Mouse (Mus musculus) kidney, embryonic 14.5 days (tissue): Measurements from ENCODE around the gene Per2. TPM values are rescaled to one million over a fixed set of nuclear protein-coding genes. Genes with fewer than 3 reads are reported as not detected.

ENCODE experiments used
- ATAC-seq: fragments of 200-750 bp; cut with Nextera tagmentation; 2 replicates; pipeline ENCODE4 v1.8.0; 2017; ENCODE audit warnings: moderate number of reproducible peaks, mild to moderate bottlenecking, moderate TSS enrichment, moderate library complexity; ENCODE audit not compliant: low FRiP score, low TSS enrichment
- H3K27ac ChIP-seq: fragments of 300-500 bp; sonication (generic); 2 replicates; pipeline ENCODE4 v1.5.1; 2014; ENCODE audit warnings: low read depth, mild to moderate bottlenecking, low read length, moderate library complexity, mixed read lengths
- H3K27me3 ChIP-seq: fragments of 300-500 bp; sonication (generic); 2 replicates; pipeline ENCODE4 v1.6.1; 2014; ENCODE audit warnings: mild to moderate bottlenecking, low read length; ENCODE audit not compliant: control insufficient read depth, insufficient read depth
- H3K36me3 ChIP-seq: fragments of 300-500 bp; sonication (generic); 2 replicates; pipeline ENCODE4 v1.6.1; 2014; ENCODE audit warnings: low read length, mixed read lengths; ENCODE audit not compliant: control insufficient read depth, insufficient read depth
- H3K4me1 ChIP-seq: fragments of 300-500 bp; sonication (generic); 2 replicates; pipeline ENCODE4 v1.6.1; 2014; ENCODE audit warnings: low read length, mixed read lengths; ENCODE audit not compliant: control insufficient read depth, insufficient read depth
- H3K4me2 ChIP-seq: fragments of 300-500 bp; sonication (generic); replicated peaks from 2 replicates; pipeline ENCODE4 v1.6.1; 2014; ENCODE audit warnings: low read depth, mild to moderate bottlenecking, low read length
- H3K4me3 ChIP-seq: fragments of 300-500 bp; sonication (generic); 2 replicates; pipeline ENCODE4 v1.5.1; 2014; ENCODE audit warnings: mild to moderate bottlenecking, low read length
- H3K9ac ChIP-seq: fragments of 300-500 bp; sonication (generic); 2 replicates; pipeline ENCODE4 v1.6.1; 2014; ENCODE audit warnings: low read depth, mild to moderate bottlenecking, low read length, moderate library complexity
- H3K9me3 ChIP-seq: fragments of 300-500 bp; sonication (generic); 2 replicates; pipeline ENCODE4 v1.6.1; 2016; ENCODE audit warnings: low read length; ENCODE audit not compliant: control insufficient read depth
- WGBS: fragments of 180-500 bp; shearing (Covaris S2); extraction: QIAGEN DNeasy Blood & Tissue Kit; methylation state at CpG from one replicate; pipeline ENCODE4 v1.1.7; 2014; 5-methylcytosine and 5-hydroxymethylcytosine counted together
- polyA plus RNA-seq: library from polyadenylated mRNA; unstranded; fragments of >200 nt; fragmentation: Nextera tagmentation; extraction: Ambion mirVana; gene quantifications from 2 replicates; pipeline ENCODE4 v1.2.1, GENCODE M21; 2014

The Per2 gene
- polyA plus RNA-seq, 1 experiment from 2014 or later = 3.6 TPM

DNA sequence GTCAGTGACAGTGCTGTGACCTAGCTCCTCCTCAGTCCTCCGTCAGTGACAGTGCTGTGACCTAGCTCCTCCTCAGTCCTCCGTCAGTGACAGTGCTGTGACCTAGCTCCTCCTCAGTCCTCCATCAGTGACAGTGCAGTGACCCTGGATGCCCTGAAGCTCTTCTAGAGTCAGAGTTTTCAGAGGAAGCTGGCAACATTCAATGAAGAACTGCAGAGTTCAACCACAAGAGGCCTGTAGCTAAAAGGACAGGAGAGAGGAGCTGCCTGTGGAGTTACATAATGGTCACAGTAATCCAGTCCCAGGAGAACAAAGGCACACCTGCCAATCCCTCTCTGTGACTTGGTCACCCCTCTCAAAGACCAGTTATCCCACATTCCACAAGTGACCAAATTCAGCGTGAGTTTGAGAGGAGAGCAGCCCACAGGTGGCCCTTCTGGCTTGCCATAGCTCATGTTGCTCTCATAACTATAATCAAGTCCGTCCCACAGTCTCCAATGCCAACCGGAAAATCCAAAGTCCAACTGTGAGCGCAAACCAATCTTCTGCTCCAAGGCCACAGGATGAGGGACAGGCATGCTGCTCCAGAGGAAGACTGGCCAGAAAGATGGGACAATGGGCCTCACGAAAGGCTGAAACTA, 16.7 kb downstream of the Per2 start:
- no peak overlapping the region for H3K9ac ChIP-seq
- no peak overlapping the region for H3K4me3 ChIP-seq
- ATAC-seq = no peak
- H3K9me3 ChIP-seq = peaks cover 2% of the 10 kb centered on the region; the same call in 1 of the 2 replicates
- no peaks in the 10 kb centered on the region for H3K27me3 ChIP-seq
- H3K36me3 ChIP-seq = no peaks in the 10 kb centered on the region
- whole genome bisulfite sequencing = 81% methylated on average over 6 of the region's 7 CpGs
- H3K27ac ChIP-seq = no peak overlapping the region
- peaks cover 3% of the 10 kb centered on the region; the same call in 1 of the 2 replicates for H3K4me1 ChIP-seq
- H3K4me2 ChIP-seq = no peak overlapping the region

- H3K4me1 ChIP-seq = peaks cover 4% of the 10 kb centered on the region; the same call in 1 of the 2 replicates
- 94% methylated on average over 3 of the region's 3 CpGs for WGBS
- no peaks in the 10 kb centered on the region for H3K9me3 ChIP-seq
- H3K27ac ChIP-seq = no peak overlapping the region
- H3K36me3 ChIP-seq = no peaks in the 10 kb centered on the region
- no peak for ATAC-seq
- H3K4me2 ChIP-seq = no peak overlapping the region
- no peak overlapping the region for H3K4me3 ChIP-seq
- no peaks in the 10 kb centered on the region for H3K27me3 ChIP-seq
- no peak overlapping the region for H3K9ac ChIP-seq
These were observed 17.3 kb downstream of the Per2 start for GRCm38 (mm10) chr1:91441855-91442254.

DNA sequence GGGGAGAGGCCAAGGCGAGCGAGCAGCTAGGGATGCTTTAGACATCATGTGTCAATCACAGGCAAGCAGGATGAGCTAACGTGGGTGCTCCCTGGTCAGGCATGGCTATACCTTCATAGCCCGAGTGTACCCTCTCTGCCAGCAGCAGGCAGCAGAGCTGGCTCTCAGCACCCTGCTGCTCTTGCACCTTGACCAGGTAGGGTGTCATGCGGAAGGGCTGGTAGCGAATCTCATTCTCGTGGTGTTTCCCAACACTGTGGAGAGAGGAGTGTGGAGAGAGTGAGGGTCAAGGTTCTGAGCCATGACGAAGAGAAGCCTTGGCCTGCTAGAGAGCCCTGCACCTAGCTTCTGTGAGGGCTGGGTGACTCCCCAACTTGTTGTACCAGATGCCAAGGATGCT, 19.3 kb downstream of the Per2 start:
- Histone ChIP-seq H3K27ac (no peak overlapping the region), H3K4me2 (no peak overlapping the region), H3K4me1 (peaks cover 3% of the 10 kb centered on the region; the same call in 1 of the 2 replicates), H3K9me3 (no peaks in the 10 kb centered on the region), H3K4me3 (no peak overlapping the region), H3K27me3 (no peaks in the 10 kb centered on the region), H3K9ac (no peak overlapping the region), H3K36me3 (no peaks in the 10 kb centered on the region)
- 85% methylated on average over 8 of the region's 8 CpGs for WGBS
- no peak for ATAC-seq

- Histone ChIP-seq H3K4me1 (peaks cover 3% of the 10 kb centered on the region; the same call in 1 of the 2 replicates), H3K9me3 (no peaks in the 10 kb centered on the region), H3K9ac (no peak overlapping the region), H3K27me3 (no peaks in the 10 kb centered on the region), H3K4me3 (no peak overlapping the region), H3K36me3 (no peaks in the 10 kb centered on the region), H3K4me2 (no peak overlapping the region), H3K27ac (no peak overlapping the region)
- ATAC-seq = no peak
- WGBS = 75% methylated on average over 7 of the region's 7 CpGs
These were observed 21.6 kb downstream of the Per2 start for GRCm38 (mm10) chr1:91437573-91437972.

GRCm38 (mm10) chr1:91437083-91437400, 22.1 kb downstream of the Per2 start:
- Histone ChIP-seq H3K4me1 (peaks cover 3% of the 10 kb centered on the region; the same call in 1 of the 2 replicates), H3K4me2 (no peak overlapping the region), H3K9me3 (no peaks in the 10 kb centered on the region), H3K9ac (no peak overlapping the region), H3K27ac (peak overlapping the region; percentile 38; the same call in 1 of the 2 replicates), H3K4me3 (no peak overlapping the region), H3K27me3 (no peaks in the 10 kb centered on the region), H3K36me3 (no peaks in the 10 kb centered on the region)
- no peak for ATAC-seq
- 85% methylated on average over 3 of the region's 3 CpGs for WGBS

- H3K4me1 ChIP-seq = peaks cover 3% of the 10 kb centered on the region; the same call in 1 of the 2 replicates
- no peaks in the 10 kb centered on the region for H3K9me3 ChIP-seq
- H3K27me3 ChIP-seq = no peaks in the 10 kb centered on the region
- H3K36me3 ChIP-seq = no peaks in the 10 kb centered on the region
- peak overlapping the region; percentile 38 for H3K27ac ChIP-seq
- H3K4me2 ChIP-seq = no peak overlapping the region
- no peak overlapping the region for H3K4me3 ChIP-seq
- no peak overlapping the region for H3K9ac ChIP-seq
- ATAC-seq = peak; percentile 68; the same call in 1 of the 2 replicates
- 60% methylated on average over 6 of the region's 6 CpGs for WGBS
These were observed 22.6 kb downstream of the Per2 start for GRCm38 (mm10) chr1:91436380-91437082.

GRCm38 (mm10) chr1:91435606-91436130, 23.5 kb downstream of the Per2 start:
- no peaks in the 10 kb centered on the region for H3K9me3 ChIP-seq
- no peak overlapping the region for H3K4me2 ChIP-seq
- ATAC-seq = no peak
- no peaks in the 10 kb centered on the region for H3K27me3 ChIP-seq
- H3K36me3 ChIP-seq = no peaks in the 10 kb centered on the region
- no peak overlapping the region for H3K4me3 ChIP-seq
- WGBS = 77% methylated on average over 13 of the region's 13 CpGs
- 0 out of 2 replicates have a peak overlapping the region, but pooled peaks have one; percentile 38 for H3K27ac ChIP-seq
- peak overlapping the region; percentile 23; the same call in 1 of the 2 replicates for H3K9ac ChIP-seq
- H3K4me1 ChIP-seq = peaks cover 3% of the 10 kb centered on the region; the same call in 1 of the 2 replicates

DNA sequence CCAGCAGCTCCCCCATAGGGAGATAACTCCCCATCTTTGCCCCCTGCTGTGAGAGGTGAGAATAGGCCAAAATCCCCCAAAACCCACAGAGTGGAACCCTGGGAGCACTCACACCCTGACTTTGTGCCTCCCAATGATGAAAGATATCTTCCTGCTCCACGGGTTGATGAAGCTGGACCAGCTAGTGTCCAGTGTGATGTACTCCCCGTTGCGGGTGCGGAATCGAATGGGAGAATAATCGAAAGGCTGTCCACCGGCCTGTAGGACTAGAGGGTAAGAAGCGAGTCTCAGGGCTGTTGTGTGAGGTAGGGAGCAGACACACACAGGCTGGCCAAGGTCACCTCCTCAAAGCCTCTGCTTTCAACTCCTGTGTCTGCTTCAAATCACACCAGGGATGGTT, 24.2 kb downstream of the Per2 start:
- WGBS = 92% methylated on average over 8 of the region's 8 CpGs
- Histone ChIP-seq H3K27ac (no peak overlapping the region), H3K27me3 (no peaks in the 10 kb centered on the region), H3K9ac (no peak overlapping the region), H3K4me1 (peaks cover 3% of the 10 kb centered on the region; the same call in 1 of the 2 replicates), H3K36me3 (no peaks in the 10 kb centered on the region), H3K9me3 (no peaks in the 10 kb centered on the region), H3K4me2 (no peak overlapping the region), H3K4me3 (no peak overlapping the region)
- ATAC-seq = no peak

- WGBS = 82% methylated on average over 7 of the region's 7 CpGs
- no peaks in the 10 kb centered on the region for H3K36me3 ChIP-seq
- no peaks in the 10 kb centered on the region for H3K27me3 ChIP-seq
- no peak overlapping the region for H3K9ac ChIP-seq
- ATAC-seq = no peak
- H3K4me2 ChIP-seq = no peak overlapping the region
- no peaks in the 10 kb centered on the region for H3K4me1 ChIP-seq
- H3K9me3 ChIP-seq = no peaks in the 10 kb centered on the region
- H3K4me3 ChIP-seq = no peak overlapping the region
- H3K27ac ChIP-seq = no peak overlapping the region
These were observed 28.4 kb downstream of the Per2 start for GRCm38 (mm10) chr1:91430761-91431160.
